Mouse (Mus musculus): ENCODE data around the gene Plekhg1. TPM values are rescaled to one million over a fixed set of nuclear protein-coding genes. Genes with fewer than 3 reads are reported as not detected.
A peak's percentile ranks its signal among the peaks of the same experiment; 100 is the strongest.

The Plekhg1 gene
- 7.6 and 11.7 TPM in 2 replicates for polyA plus RNA-seq (2014; fragmentation: Nextera tagmentation; extraction: Ambion mirVana)

GRCm38 (mm10) chr10:3740148-3740503 lies at the start of gene Plekhg1:
Gene Plekhg1, plus strand, starts transcription at chr10:3740364.
- H3K4me2 ChIP-seq (ENCODE audit: low read length): peak within 1 kb of the TSS; percentile 99
- H3K27me3 ChIP-seq (ENCODE audit: control insufficient read depth, insufficient read depth, low read length): no peaks in the 10 kb centered on the region
- H3K4me1 ChIP-seq (ENCODE audit: control insufficient read depth in 2 of 2, insufficient read depth in 2 of 2, low read length in 2 of 2): peaks cover 0 to 2% of the 10 kb centered on the region in 2 experiments; a peak in 1 of 4 replicates
- peak within 1 kb of the TSS; percentile 77 to 83 for H3K4me3 ChIP-seq (ENCODE audit: control insufficient read depth in 1 of 2, insufficient read depth in 1 of 2, low read depth in 1 of 2, low read length in 2 of 2)
- H3K9me3 ChIP-seq (ENCODE audit: control insufficient read depth, low read length): no peaks in the 10 kb centered on the region
- no peaks in the 10 kb centered on the region for H3K36me3 ChIP-seq (ENCODE audit: control insufficient read depth, insufficient read depth, low read length)
- peak within 1 kb of the TSS; percentile 87 for H3K9ac ChIP-seq (ENCODE audit: low read length)
- 0% methylated on average over 15 of the region's 29 CpGs for WGBS
- ATAC-seq (ENCODE audit: insufficient number of reproducible peaks, insufficient read depth, low FRiP score, low read depth): peak; percentile 88
- H3K27ac ChIP-seq (replicated peaks in 1 of 2; ENCODE audit: control insufficient read depth in 1 of 2, insufficient read depth in 1 of 2, low read depth in 2 of 2, low read length in 2 of 2): peak within 1 kb of the TSS; percentile 81 to 88

- no peak for ATAC-seq (ENCODE audit: insufficient number of reproducible peaks, insufficient read depth, low FRiP score, low read depth)
- WGBS: 76% methylated on average over 1 of the region's 1 CpGs
Observed at GRCm38 (mm10) chr10:3692791-3693190, 47.4 kb upstream of the Plekhg1 start.

DNA sequence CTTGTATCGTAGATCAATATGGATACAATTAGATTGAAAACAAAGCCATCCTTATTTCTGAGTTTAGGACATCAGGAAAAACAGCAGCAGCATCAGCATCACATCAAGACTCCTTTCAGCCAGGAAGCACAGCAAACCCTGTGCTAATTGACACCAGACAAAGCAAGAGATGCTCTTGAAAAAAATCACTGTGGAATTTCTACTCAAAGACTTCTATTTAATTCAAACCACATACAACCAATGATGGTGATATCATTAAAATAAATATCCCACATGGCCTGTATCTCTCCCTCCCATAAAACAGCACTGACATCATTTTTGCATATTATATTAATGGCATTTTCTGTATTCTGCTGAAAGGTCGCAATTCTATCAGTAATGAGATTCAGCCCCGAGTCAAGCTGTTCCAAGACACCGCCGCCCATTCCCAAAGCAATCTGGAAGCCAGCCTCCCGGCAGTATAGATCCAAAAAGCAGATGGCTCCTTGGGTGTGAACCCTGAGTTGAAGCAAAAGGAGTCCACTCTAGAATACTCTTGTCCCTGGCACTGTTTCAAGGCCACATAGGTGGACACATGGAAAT lies 46.4 kb upstream of the Plekhg1 start:
- H3K9ac ChIP-seq (ENCODE audit: low read length): no peak overlapping the region
- no peak overlapping the region for H3K4me2 ChIP-seq (ENCODE audit: low read length)
- H3K27me3 ChIP-seq (ENCODE audit: control insufficient read depth, insufficient read depth, low read length): no peaks in the 10 kb centered on the region
- no peak overlapping the region for H3K27ac ChIP-seq (replicated peaks in 1 of 2; ENCODE audit: control insufficient read depth in 1 of 2, insufficient read depth in 1 of 2, low read depth in 2 of 2, low read length in 2 of 2)
- H3K36me3 ChIP-seq (ENCODE audit: control insufficient read depth, insufficient read depth, low read length): no peaks in the 10 kb centered on the region
- peaks cover 4 to 6% of the 10 kb centered on the region in 2 experiments; a peak in 1 of 4 replicates for H3K4me1 ChIP-seq (ENCODE audit: control insufficient read depth in 2 of 2, insufficient read depth in 2 of 2, low read length in 2 of 2)
- H3K9me3 ChIP-seq (ENCODE audit: control insufficient read depth, low read length): no peaks in the 10 kb centered on the region
- no peak overlapping the region for H3K4me3 ChIP-seq (ENCODE audit: control insufficient read depth in 1 of 2, insufficient read depth in 1 of 2, low read depth in 1 of 2, low read length in 2 of 2)
- 70% methylated on average over 6 of the region's 6 CpGs for WGBS
- ATAC-seq (ENCODE audit: insufficient number of reproducible peaks, insufficient read depth, low FRiP score, low read depth): no peak

More at GRCm38 (mm10) chr10:3692791-3693190, 47.4 kb upstream of the Plekhg1 start:
- Histone ChIP-seq H3K4me2 (ENCODE audit: low read length) (no peak overlapping the region), H3K36me3 (ENCODE audit: control insufficient read depth, insufficient read depth, low read length) (no peaks in the 10 kb centered on the region), H3K9me3 (ENCODE audit: control insufficient read depth, low read length) (no peaks in the 10 kb centered on the region), H3K27me3 (ENCODE audit: control insufficient read depth, insufficient read depth, low read length) (no peaks in the 10 kb centered on the region), H3K4me3 (ENCODE audit: control insufficient read depth in 1 of 2, insufficient read depth in 1 of 2, low read depth in 1 of 2, low read length in 2 of 2) (no peak overlapping the region), H3K4me1 (ENCODE audit: control insufficient read depth in 2 of 2, insufficient read depth in 2 of 2, low read length in 2 of 2) (peaks cover 4 to 6% of the 10 kb centered on the region in 2 experiments; a peak in 1 of 4 replicates), H3K9ac (ENCODE audit: low read length) (no peak overlapping the region), H3K27ac (replicated peaks in 1 of 2; ENCODE audit: control insufficient read depth in 1 of 2, insufficient read depth in 1 of 2, low read depth in 2 of 2, low read length in 2 of 2) (no peak overlapping the region)

DNA sequence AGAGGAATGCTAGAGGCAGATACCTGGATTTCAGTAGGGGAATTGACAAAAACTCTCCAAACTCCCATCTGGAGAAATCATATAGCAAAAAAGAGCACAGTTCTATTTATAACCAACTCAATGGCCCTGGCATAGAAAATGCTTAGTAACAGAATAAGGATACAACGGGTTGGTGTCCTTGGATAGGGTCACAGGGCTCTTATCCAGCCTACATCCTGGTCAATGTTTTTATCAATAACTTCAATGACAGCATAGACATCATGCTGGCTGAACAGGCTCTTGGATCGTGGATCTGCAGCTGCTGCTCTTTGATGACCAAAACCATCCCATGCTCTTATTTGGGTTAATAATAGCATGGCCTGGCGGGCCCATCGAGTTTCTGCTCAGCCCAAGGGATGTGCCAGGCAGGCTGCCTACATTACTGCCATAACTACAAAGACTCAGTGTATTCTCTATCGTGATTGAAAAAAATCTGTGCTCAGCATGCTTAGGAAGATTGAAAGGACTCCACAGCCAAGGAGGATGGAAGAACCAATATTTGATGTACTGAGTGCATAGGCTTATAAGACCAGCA lies 44.7 kb upstream of the Plekhg1 start:
- 57% methylated on average over 5 of the region's 5 CpGs for WGBS
- no peak overlapping the region for H3K4me3 ChIP-seq (ENCODE audit: control insufficient read depth in 1 of 2, insufficient read depth in 1 of 2, low read depth in 1 of 2, low read length in 2 of 2)
- H3K27ac ChIP-seq (replicated peaks in 1 of 2; ENCODE audit: control insufficient read depth in 1 of 2, insufficient read depth in 1 of 2, low read depth in 2 of 2, low read length in 2 of 2): no peak overlapping the region
- H3K36me3 ChIP-seq (ENCODE audit: control insufficient read depth, insufficient read depth, low read length): no peaks in the 10 kb centered on the region
- H3K9me3 ChIP-seq (ENCODE audit: control insufficient read depth, low read length): no peaks in the 10 kb centered on the region
- no peak overlapping the region for H3K4me2 ChIP-seq (ENCODE audit: low read length)
- no peaks in the 10 kb centered on the region for H3K27me3 ChIP-seq (ENCODE audit: control insufficient read depth, insufficient read depth, low read length)
- H3K9ac ChIP-seq (ENCODE audit: low read length): no peak overlapping the region
- H3K4me1 ChIP-seq (ENCODE audit: control insufficient read depth in 2 of 2, insufficient read depth in 2 of 2, low read length in 2 of 2): peaks cover 4 to 6% of the 10 kb centered on the region in 2 experiments; a peak in 1 of 4 replicates
- no peak for ATAC-seq (ENCODE audit: insufficient number of reproducible peaks, insufficient read depth, low FRiP score, low read depth)

GRCm38 (mm10) chr10:3696727-3697348 lies 43.3 kb upstream of the Plekhg1 start:
- Histone ChIP-seq H3K9me3 (ENCODE audit: control insufficient read depth, low read length) (no peaks in the 10 kb centered on the region), H3K4me1 (ENCODE audit: control insufficient read depth in 2 of 2, insufficient read depth in 2 of 2, low read length in 2 of 2) (peaks cover 4 to 6% of the 10 kb centered on the region in 2 experiments; a peak in 1 of 4 replicates), H3K4me3 (ENCODE audit: control insufficient read depth in 1 of 2, insufficient read depth in 1 of 2, low read depth in 1 of 2, low read length in 2 of 2) (no peak overlapping the region), H3K9ac (ENCODE audit: low read length) (no peak overlapping the region), H3K27ac (replicated peaks in 1 of 2; ENCODE audit: control insufficient read depth in 1 of 2, insufficient read depth in 1 of 2, low read depth in 2 of 2, low read length in 2 of 2) (peak overlapping the region; percentile 69 to 81), H3K27me3 (ENCODE audit: control insufficient read depth, insufficient read depth, low read length) (no peaks in the 10 kb centered on the region), H3K4me2 (ENCODE audit: low read length) (peak overlapping the region; percentile 41), H3K36me3 (ENCODE audit: control insufficient read depth, insufficient read depth, low read length) (no peaks in the 10 kb centered on the region)
- 30% methylated on average over 8 of the region's 8 CpGs for WGBS
- no peak for ATAC-seq (ENCODE audit: insufficient number of reproducible peaks, insufficient read depth, low FRiP score, low read depth)

DNA sequence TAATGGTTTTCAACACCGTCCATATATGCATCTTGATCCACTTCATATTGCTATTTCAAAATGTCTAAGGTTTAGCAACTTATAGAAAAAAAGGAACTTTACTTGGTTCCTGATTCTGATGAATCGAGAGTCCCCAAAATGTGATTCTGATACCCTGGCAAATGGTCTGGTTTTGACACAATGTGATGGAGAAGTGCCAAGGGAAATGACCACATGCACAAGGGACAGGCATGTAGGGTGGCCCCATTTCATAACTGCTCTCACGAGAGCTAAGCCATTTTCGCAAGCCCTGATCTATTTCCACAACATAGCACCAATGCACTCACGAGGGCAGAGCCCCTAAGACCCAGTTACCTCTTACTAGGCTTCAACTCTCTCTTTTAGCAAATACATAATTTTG lies 42.7 kb upstream of the Plekhg1 start:
- Histone ChIP-seq H3K27ac (replicated peaks in 1 of 2; ENCODE audit: control insufficient read depth in 1 of 2, insufficient read depth in 1 of 2, low read depth in 2 of 2, low read length in 2 of 2) (peak overlapping the region in 1 of 2 experiments; percentile 81; a peak in 2 of 4 replicates), H3K9me3 (ENCODE audit: control insufficient read depth, low read length) (no peaks in the 10 kb centered on the region)
- 80% methylated on average over 5 of the region's 5 CpGs for WGBS

GRCm38 (mm10) chr10:3700225-3701073 lies 39.7 kb upstream of the Plekhg1 start:
- no peak for ATAC-seq (ENCODE audit: insufficient number of reproducible peaks, insufficient read depth, low FRiP score, low read depth)
- no peaks in the 10 kb centered on the region for H3K36me3 ChIP-seq (ENCODE audit: control insufficient read depth, insufficient read depth, low read length)
- H3K4me3 ChIP-seq (ENCODE audit: control insufficient read depth in 1 of 2, insufficient read depth in 1 of 2, low read depth in 1 of 2, low read length in 2 of 2): no peak overlapping the region

More for the DNA sequence above, 42.7 kb upstream of the Plekhg1 start:
- Histone ChIP-seq H3K4me1 (ENCODE audit: control insufficient read depth in 2 of 2, insufficient read depth in 2 of 2, low read length in 2 of 2) (peaks cover 4 to 6% of the 10 kb centered on the region in 2 experiments; a peak in 1 of 4 replicates), H3K36me3 (ENCODE audit: control insufficient read depth, insufficient read depth, low read length) (no peaks in the 10 kb centered on the region), H3K27me3 (ENCODE audit: control insufficient read depth, insufficient read depth, low read length) (no peaks in the 10 kb centered on the region), H3K9ac (ENCODE audit: low read length) (no peak overlapping the region), H3K4me2 (ENCODE audit: low read length) (no peak overlapping the region), H3K4me3 (ENCODE audit: control insufficient read depth in 1 of 2, insufficient read depth in 1 of 2, low read depth in 1 of 2, low read length in 2 of 2) (no peak overlapping the region)
- no peak for ATAC-seq (ENCODE audit: insufficient number of reproducible peaks, insufficient read depth, low FRiP score, low read depth)

More at GRCm38 (mm10) chr10:3700225-3701073, 39.7 kb upstream of the Plekhg1 start:
- Histone ChIP-seq H3K4me2 (ENCODE audit: low read length) (no peak overlapping the region), H3K27ac (replicated peaks in 1 of 2; ENCODE audit: control insufficient read depth in 1 of 2, insufficient read depth in 1 of 2, low read depth in 2 of 2, low read length in 2 of 2) (no peak overlapping the region), H3K27me3 (ENCODE audit: control insufficient read depth, insufficient read depth, low read length) (no peaks in the 10 kb centered on the region), H3K9me3 (ENCODE audit: control insufficient read depth, low read length) (no peaks in the 10 kb centered on the region), H3K9ac (ENCODE audit: low read length) (no peak overlapping the region), H3K4me1 (ENCODE audit: control insufficient read depth in 2 of 2, insufficient read depth in 2 of 2, low read length in 2 of 2) (peaks cover 4% of the 10 kb centered on the region in 2 experiments; a peak in 1 of 4 replicates)
- 73% methylated on average over 12 of the region's 12 CpGs for WGBS
